Mouse (Mus musculus) common myeloid progenitor, adult 5-6 weeks (primary cell): ENCODE data around the gene Selenot. TPM values are rescaled to one million over a fixed set of nuclear protein-coding genes. Genes with fewer than 3 reads are reported as not detected.

Source experiments
- ATAC-seq: replicated peaks from 2 replicates; pipeline ENCODE4 v1.8.0; 2016; ENCODE audit warnings: low read depth, mild to moderate bottlenecking, moderate TSS enrichment, inconsistent platforms; ENCODE audit not compliant: poor library complexity, severe bottlenecking
- total RNA-seq: library from RNA; stranded (forward); fragments of 200-1000, 187-1606 nt; gene quantifications from 2 replicates; pipeline ENCODE4 v1.2.3, GENCODE M21; 2017

Selenot gene
- total RNA-seq, 1 experiment from 2014 or later: 156 TPM

GRCm38 (mm10) chr3:58631693-58632092, 55.3 kb downstream of the Selenot start:
- ATAC-seq: no peak

- ATAC-seq: peak; percentile 98
These were observed 60.2 kb downstream of the Selenot start, which contains the start of gene Erich6 for GRCm38 (mm10) chr3:58636406-58637295. Gene Erich6, minus strand, starts transcription at chr3:58637207.

Other genes with a start within 250 kb of the Selenot start
- 20.0 and 20.1 TPM in 2 replicates for gene Tsc22d2, start 161.9 kb upstream of the Selenot start, total RNA-seq
- gene Eif2a, start 50.8 kb upstream of the Selenot start, total RNA-seq: 139 and 146 TPM in 2 replicates
- gene Serp1, start 50.7 kb upstream of the Selenot start, total RNA-seq: 70.9 and 73.1 TPM in 2 replicates
- not detected in 2 replicates for gene Erich6, start 60.6 kb downstream of the Selenot start, total RNA-seq
- gene Siah2, start 115.8 kb downstream of the Selenot start, total RNA-seq: 11.3 and 13.2 TPM in 2 replicates
- not detected in 2 replicates for gene Mindy4b-ps, start 245.7 kb downstream of the Selenot start, total RNA-seq